In genomic region chr6:106975439-106975838, GRCm38 (mm10) we compare ENCODE assay signal across 30 mouse cellular contexts.
DNase-seq lines count a peak whose midpoint lies in the region; ATAC-seq and TF ChIP-seq lines count a peak whose summit lies in the region.
"Had no signal": no experiment of that assay in that cellular context is flagged by ENCODE, and none has a peak within 500 bp of the region (broad histone marks: within the 10 kb centered on the region; RNA-seq: fewer than 3 reads in every experiment).

No protein-coding gene starts in this region.

- no peaks in the 10 kb centered on the region for H3K36me3 ChIP-seq in liver, embryonic 13.5 days
- no peaks in the 10 kb centered on the region for H3K36me3 ChIP-seq in liver, postnatal 0 days (replicated peaks; ENCODE audit: insufficient read depth, low read length)
- H3K36me3 ChIP-seq in liver, embryonic 15.5 days (replicated peaks): no peaks in the 10 kb centered on the region
- H3K36me3 ChIP-seq: embryonic facial prominence, embryonic 12.5 days; embryonic facial prominence, embryonic 15.5 days; forebrain, embryonic 10.5 days; G1E; heart, embryonic 10.5 days; heart, embryonic 13.5 days had no signal

- TF ChIP-seq EP300 in liver, postnatal 0 days (IDR thresholded peaks at IDR 0.05; ENCODE audit: low read depth): no peak

- peak; percentile 71; the same call in 1 of the 2 replicates for ATAC-seq in liver, embryonic 13.5 days (ENCODE audit: low read depth)
- ATAC-seq in liver, postnatal 0 days: no peak
- ATAC-seq in common myeloid progenitor, adult 5-6 weeks (replicated peaks; ENCODE audit: low read depth, poor library complexity, severe bottlenecking): peak; percentile 83
- ATAC-seq in liver, embryonic 15.5 days (ENCODE audit: insufficient read depth): peak; percentile 60
- ATAC-seq in megakaryocyte-erythroid progenitor cell, adult 5-6 weeks (replicated peaks; ENCODE audit: low FRiP score, low TSS enrichment, poor library complexity, severe bottlenecking): peak; percentile 99
- ATAC-seq: forebrain, embryonic 13.5 days; forebrain, embryonic 16.5 days; hindbrain, postnatal 0 days had no signal

- H3K4me2 ChIP-seq in liver, embryonic 13.5 days: no peak overlapping the region
- no peak overlapping the region for H3K4me2 ChIP-seq in liver, postnatal 0 days (ENCODE audit: low read depth, low read length)
- no peak overlapping the region for H3K4me2 ChIP-seq in liver, embryonic 15.5 days
- H3K4me2 ChIP-seq: embryonic facial prominence, embryonic 12.5 days; embryonic facial prominence, embryonic 15.5 days; forebrain, embryonic 13.5 days; heart, embryonic 13.5 days; hindbrain, embryonic 14.5 days had no signal

- H3K9ac ChIP-seq in liver, embryonic 13.5 days: no peak overlapping the region
- H3K9ac ChIP-seq in liver, postnatal 0 days (replicated peaks): no peak overlapping the region
- H3K9ac ChIP-seq in liver, embryonic 15.5 days: no peak overlapping the region
- H3K9ac ChIP-seq: embryonic facial prominence, embryonic 12.5 days; embryonic facial prominence, embryonic 15.5 days; forebrain, embryonic 13.5 days; heart, embryonic 13.5 days; hindbrain, embryonic 14.5 days had no signal

- H3K9me3 ChIP-seq in liver, embryonic 13.5 days (replicated peaks): no peaks in the 10 kb centered on the region
- no peaks in the 10 kb centered on the region for H3K9me3 ChIP-seq in liver, postnatal 0 days (ENCODE audit: low read length)
- no peaks in the 10 kb centered on the region for H3K9me3 ChIP-seq in liver, embryonic 15.5 days (replicated peaks)
- H3K9me3 ChIP-seq: embryonic facial prominence, embryonic 12.5 days; embryonic facial prominence, embryonic 15.5 days; forebrain, embryonic 10.5 days; forebrain, embryonic 13.5 days; G1E; heart, embryonic 10.5 days; heart, embryonic 13.5 days had no signal

- H3K4me1 ChIP-seq in liver, embryonic 13.5 days (replicated peaks): no peaks in the 10 kb centered on the region
- no peaks in the 10 kb centered on the region for H3K4me1 ChIP-seq in liver, postnatal 0 days (ENCODE audit: insufficient read depth)
- H3K4me1 ChIP-seq in liver, embryonic 15.5 days (replicated peaks): no peaks in the 10 kb centered on the region
- H3K4me1 ChIP-seq: embryonic facial prominence, embryonic 12.5 days; embryonic facial prominence, embryonic 15.5 days; forebrain, embryonic 10.5 days; forebrain, embryonic 13.5 days; heart, embryonic 10.5 days; heart, embryonic 13.5 days had no signal

- no peak for TF ChIP-seq CTCF in liver, postnatal 0 days (IDR thresholded peaks at IDR 0.05; ENCODE audit: low read depth)

- DNase-seq in liver, embryonic 13.5 days: no peak
- DNase-seq in liver, postnatal 0 days: no peak
- DNase-seq in adrenal gland, adult 8-10 months: no peak
- DNase-seq in kidney, adult 9 months: no peak
- DNase-seq: adrenal gland, adult 2 months; adrenal gland, postnatal 25 days; B cell, adult 2 months; cerebellum, adult 11-12 months; cerebellum, adult 9-10 months; cerebellum, postnatal 14 days; gastrocnemius, postnatal 10 days; gastrocnemius, postnatal 36 days; heart, adult 2 months; heart, postnatal 14 days; heart, postnatal 4 days had no signal

- H3K27me3 ChIP-seq in liver, embryonic 13.5 days: no peaks in the 10 kb centered on the region
- no peaks in the 10 kb centered on the region for H3K27me3 ChIP-seq in liver, postnatal 0 days (ENCODE audit: insufficient read depth, low read length)
- H3K27me3 ChIP-seq in liver, embryonic 15.5 days: no peaks in the 10 kb centered on the region
- H3K27me3 ChIP-seq: CH12.LX; embryonic facial prominence, embryonic 12.5 days; embryonic facial prominence, embryonic 15.5 days; forebrain, embryonic 13.5 days; heart, embryonic 13.5 days had no signal

- H3K4me3 ChIP-seq in liver, embryonic 13.5 days (replicated peaks): no peak overlapping the region
- no peak overlapping the region for H3K4me3 ChIP-seq in liver, postnatal 0 days (ENCODE audit: low read depth, low read length)
- no peak overlapping the region for H3K4me3 ChIP-seq in liver, embryonic 15.5 days (replicated peaks)
- H3K4me3 ChIP-seq: embryonic facial prominence, embryonic 12.5 days; embryonic facial prominence, embryonic 15.5 days; erythroblast, embryonic 14.5 days; forebrain, embryonic 10.5 days; forebrain, embryonic 13.5 days; heart, adult 2 months; heart, embryonic 10.5 days; heart, embryonic 13.5 days had no signal

- WGBS in liver, embryonic 13.5 days (ENCODE audit: insufficient replicate concordance): 17% methylated on average over 2 of the region's 2 CpGs
- 56% methylated on average over 2 of the region's 2 CpGs for WGBS in liver, postnatal 0 days (ENCODE audit: insufficient replicate concordance)
- WGBS in liver, embryonic 15.5 days (ENCODE audit: insufficient replicate concordance): 13% methylated on average over 2 of the region's 2 CpGs

- H3K27ac ChIP-seq in liver, embryonic 13.5 days: no peak overlapping the region
- H3K27ac ChIP-seq in liver, postnatal 0 days (ENCODE audit: low read depth): no peak overlapping the region
- no peak overlapping the region for H3K27ac ChIP-seq in liver, embryonic 15.5 days (replicated peaks)
- H3K27ac ChIP-seq: embryonic facial prominence, embryonic 12.5 days; embryonic facial prominence, embryonic 15.5 days; forebrain, embryonic 10.5 days; forebrain, embryonic 13.5 days; heart, adult 2 months; heart, embryonic 10.5 days; heart, embryonic 13.5 days; hindbrain, embryonic 14.5 days; hindbrain, postnatal 0 days had no signal
